Mouse (Mus musculus): ENCODE measurements at regions not wholly inside any gene's neighbourhood (a gene's known extent, or its start where the extent isn't known, plus 50 kb on each side); places are given as distances from the start of the nearest gene placed in this dataset.

GRCm38 (mm10) chr2:115326526-115326925 is 255.0 kb upstream of the BC052040 start:
- DNase-seq = no peak

- DNase-seq = no peak
These were observed 243.3 kb upstream of the BC052040 start for GRCm38 (mm10) chr2:115338178-115338577.

GRCm38 (mm10) chr2:115339034-115339433 is 242.5 kb upstream of the BC052040 start:
- DNase-seq = no peak

GRCm38 (mm10) chr2:115342360-115342759 is 239.2 kb upstream of the BC052040 start:
- no peak for DNase-seq

GRCm38 (mm10) chr2:115346551-115346950 is 235.0 kb upstream of the BC052040 start:
- DNase-seq = no peak

DNA sequence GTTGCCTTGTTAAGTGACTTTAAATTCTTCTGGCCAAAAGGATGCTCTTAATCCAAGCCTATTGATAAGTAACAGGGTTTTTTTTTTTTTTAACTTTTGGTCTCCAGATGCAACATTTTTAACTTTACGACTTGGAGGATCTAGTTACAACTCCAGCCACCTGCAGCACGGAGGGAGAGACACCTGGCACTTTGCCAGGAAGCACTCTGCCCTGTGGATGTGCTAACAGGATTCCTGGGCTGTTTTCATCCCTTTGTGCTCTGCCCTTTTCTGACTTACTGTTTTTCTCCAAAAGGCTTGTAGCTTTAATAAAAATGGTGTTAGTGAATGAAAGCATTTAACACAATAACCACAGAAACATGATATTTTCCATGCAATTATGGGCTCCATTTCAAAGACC is 233.3 kb upstream of the BC052040 start:
- no peak for DNase-seq

- DNase-seq = no peak
These were observed 210.4 kb upstream of the BC052040 start for GRCm38 (mm10) chr2:115371072-115371471.

GRCm38 (mm10) chr2:115375336-115375735 is 206.2 kb upstream of the BC052040 start:
- no peak for DNase-seq

DNA sequence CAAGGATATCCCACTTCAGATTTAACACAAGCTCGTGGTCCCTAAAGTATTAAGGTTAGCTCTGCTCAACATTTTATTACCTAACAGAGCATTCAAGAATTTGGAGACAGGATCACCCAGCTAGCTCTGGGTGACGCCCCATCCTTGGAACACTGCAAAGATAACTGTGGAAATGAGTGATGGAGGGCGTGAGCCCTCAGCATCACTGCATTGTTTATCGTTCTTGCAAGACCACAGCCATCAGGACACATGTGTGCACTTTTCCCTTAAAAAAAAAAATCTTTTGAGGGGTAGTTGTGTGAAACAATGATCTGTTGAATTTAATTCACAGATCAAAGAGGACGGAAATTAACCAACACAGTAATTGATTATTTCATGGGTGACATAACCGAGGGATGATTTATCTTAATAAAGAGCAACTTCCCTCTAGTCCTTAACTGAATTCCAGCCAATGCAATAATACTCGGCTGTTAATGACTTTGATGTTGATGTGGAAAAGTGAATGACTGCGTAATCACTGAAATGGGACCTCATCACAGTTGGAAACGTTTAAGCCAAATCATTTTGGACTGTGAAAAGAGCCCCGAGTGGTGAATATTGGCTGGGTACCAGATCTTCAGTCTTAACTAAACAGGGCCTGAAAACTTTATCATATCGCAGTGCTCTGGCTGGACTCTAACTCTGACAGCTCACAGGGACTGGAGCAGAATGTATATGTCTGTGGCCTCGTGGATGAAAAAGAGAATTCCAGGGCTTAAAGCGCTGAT is 196.9 kb upstream of the BC052040 start:
- DNase-seq = no peak

DNA sequence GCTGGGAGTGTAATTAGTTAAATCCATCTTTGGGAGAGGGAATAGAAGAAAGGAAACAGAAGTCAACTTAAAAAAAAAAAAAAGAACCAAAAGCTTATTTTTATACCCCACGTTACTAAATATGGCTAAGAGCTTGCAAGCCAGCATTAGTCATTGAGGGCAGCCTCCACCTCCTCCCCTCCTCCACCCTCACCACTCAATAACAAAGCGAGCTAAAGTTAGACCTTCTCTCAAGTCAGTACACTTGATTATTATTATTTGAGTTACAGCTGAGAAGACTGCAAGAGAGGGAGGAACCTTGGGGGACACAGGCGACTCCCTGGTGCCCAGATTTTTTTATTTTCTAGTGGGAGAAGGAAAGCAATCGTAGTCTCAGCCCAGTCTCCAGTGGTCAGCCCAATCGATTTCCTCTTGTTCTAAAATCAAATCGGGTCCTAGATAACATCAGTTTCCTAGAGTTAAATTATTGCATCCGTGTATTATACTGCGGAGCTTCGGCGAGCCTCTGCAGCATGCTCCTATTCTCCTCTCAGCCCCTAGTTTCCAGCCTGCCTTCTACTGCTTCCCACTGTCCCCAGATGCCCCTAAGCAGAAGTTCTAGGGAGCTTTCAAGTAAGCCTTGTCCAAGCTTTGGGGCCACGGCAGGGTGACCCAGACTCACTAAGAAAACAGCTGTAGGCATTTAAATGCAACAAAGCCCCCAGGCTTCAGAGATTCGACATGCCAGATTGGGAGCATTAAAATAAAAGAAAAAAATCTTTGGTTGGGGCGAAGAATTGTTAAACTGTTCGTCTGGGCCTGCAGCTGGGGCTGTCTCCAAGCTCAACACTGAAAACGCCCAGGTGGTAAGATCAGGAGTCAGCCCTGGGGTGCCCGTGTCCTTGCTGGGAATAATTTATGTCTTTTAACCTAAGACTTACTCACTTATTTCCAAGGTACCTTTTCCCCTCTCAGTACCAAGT is 196.0 kb upstream of the BC052040 start:
- no peak for DNase-seq

- DNase-seq = no peak
These were observed 189.9 kb upstream of the BC052040 start for GRCm38 (mm10) chr2:115391575-115391974.

GRCm38 (mm10) chr2:115392082-115392762 is 189.3 kb upstream of the BC052040 start:
- DNase-seq = no peak

GRCm38 (mm10) chr2:115394091-115394490 is 187.4 kb upstream of the BC052040 start:
- no peak for DNase-seq

GRCm38 (mm10) chr2:115398550-115398949 is 183.0 kb upstream of the BC052040 start:
- DNase-seq = no peak

GRCm38 (mm10) chr2:115399107-115399740 is 182.3 kb upstream of the BC052040 start:
- no peak for DNase-seq

- DNase-seq = no peak
These were observed 181.4 kb upstream of the BC052040 start for GRCm38 (mm10) chr2:115399987-115400550.

- DNase-seq = no peak
These were observed 179.3 kb upstream of the BC052040 start for GRCm38 (mm10) chr2:115402246-115402645.

DNA sequence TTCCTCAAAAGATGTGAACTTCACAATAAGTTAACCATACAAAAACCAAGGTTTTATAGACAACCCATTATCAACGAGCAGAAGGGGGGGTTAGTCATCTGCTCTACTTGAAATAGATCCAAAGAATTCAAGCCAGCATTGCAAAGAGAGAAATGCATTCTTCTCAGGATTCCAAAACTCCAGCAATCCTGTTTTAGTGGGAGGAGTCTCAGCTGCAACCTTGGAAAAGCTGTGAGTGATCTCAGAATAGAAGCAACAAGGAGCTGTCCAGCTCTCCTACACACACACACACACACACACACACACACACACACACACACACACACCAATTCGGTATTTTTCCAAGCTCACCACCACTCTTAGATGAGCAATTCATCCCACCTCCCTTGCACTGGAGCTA is 149.0 kb upstream of the BC052040 start:
- no peak for DNase-seq

DNA sequence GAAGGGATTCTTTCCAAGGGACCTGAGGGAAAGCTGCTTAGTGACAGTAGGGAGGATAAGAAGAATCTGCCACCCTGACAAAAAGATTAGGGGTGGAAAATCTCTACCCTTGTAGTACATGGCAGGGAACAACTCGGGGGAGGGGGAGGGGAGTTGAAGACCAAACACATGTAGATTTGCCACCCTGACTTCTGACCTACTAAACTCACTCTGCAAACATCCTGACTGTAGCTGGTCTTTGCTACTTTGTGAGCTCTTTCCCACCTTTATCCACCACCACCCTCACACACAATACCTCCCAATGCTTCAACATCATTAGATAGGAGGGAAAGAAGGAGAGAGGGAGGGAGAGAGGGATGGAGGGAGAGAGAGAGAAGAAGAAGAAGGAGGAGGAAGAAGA is 140.4 kb upstream of the BC052040 start:
- DNase-seq = no peak

- no peak for DNase-seq
These were observed 131.6 kb upstream of the BC052040 start for GRCm38 (mm10) chr2:115449783-115450483.

DNA sequence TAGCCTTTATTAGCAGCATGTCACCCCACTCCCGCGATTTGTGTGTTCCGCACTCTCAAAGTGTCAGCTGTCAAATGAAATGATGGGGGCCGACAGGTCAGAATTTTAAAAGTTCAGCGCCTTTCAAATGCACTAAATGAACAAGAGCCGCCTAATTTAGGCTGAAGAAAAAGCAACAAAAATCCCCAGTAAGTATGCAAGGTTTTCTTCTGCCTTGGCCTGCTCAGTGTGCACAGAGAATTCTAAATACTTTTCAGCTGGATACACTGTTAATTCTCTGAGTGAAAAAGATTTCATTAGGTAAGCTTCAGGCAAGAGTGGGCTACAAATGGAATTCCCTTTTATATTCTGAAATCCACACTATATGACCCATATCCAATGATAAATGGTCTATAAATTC is 125.9 kb upstream of the BC052040 start:
- no peak for DNase-seq

Data from thymus, postnatal 25 days (tissue).